Mouse (Mus musculus): ENCODE results near the gene Stc2.

Stc2 gene

DNA sequence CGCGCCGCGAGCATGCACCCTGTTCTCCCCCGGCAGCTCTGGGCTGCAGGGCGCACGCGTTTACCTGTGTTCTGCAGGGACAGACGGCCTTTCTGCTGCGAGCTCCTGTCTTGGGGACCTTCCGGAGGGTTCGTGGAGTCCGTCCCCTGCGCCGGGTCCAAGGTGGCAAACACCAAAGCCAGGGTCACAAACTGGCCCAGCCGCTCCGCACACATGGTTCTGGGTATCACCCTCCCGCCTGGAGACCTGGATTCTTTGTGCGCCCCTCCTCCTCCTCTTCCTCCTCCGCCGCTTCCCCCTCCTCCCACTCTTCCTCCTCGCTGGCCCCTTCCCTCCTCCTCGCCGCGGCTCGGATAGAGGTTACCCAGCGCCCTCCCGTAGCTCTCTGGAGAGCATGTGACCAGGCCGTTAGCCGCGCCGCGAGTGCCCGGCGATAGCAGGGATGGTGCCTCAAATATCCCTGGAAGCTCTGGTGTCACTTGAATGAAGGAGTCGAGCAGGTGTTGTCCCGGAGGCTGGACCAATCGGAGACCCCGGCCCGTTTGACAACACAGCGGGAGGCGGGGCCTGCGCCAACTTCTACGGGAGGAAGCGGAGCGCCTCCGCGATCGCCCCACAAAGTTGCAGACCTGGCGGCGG lies at the start of gene Stc2:
Gene Stc2 (minus strand): TSS at position 427 of the 639 bp plus-strand sequence.
- DNase-seq (ENCODE audit: low spot score in 2 of 2) = peak; percentile 42 to 47

DNA sequence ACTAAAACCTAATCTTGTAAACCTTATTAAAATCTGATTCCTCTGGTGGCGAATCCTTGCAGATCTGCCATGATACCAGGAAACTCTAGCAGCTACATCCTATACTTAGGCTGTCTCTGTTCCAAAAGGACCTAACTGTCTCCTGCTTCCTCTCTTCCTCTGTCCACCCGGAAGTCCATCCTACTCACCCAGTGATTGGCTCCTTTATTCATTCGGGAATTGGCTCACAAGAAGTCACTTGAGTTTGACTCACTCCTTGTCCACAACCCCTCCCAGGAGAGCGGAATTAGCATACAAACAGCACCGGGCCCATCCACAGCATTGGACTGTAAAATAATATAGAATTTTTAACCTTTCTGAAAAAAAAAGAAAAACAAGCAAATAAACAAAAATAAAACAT lies 47.2 kb upstream of the Stc2 start:
- DNase-seq (ENCODE audit: low spot score in 2 of 2) = no peak

DNA sequence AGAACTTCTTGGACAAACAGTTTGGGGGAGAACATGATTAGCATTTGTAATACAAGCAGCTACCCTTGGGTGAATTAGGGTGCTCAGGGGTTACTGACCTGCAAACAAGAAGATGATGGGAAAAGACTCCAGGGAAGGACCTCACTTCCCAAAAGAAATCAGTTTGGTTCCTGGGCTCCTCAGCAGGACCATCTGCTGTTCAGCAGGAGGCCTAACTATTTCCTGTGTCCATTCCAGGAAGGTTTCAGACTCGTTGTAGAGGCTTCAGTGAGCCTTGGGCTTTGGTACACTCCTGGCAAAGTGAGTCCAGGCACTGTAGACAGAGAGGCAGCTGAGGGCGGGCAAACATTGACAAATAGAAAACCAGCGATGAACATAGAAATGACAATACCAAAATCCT lies 42.5 kb upstream of the Stc2 start:
- DNase-seq (ENCODE audit: low spot score in 2 of 2) = no peak

DNA sequence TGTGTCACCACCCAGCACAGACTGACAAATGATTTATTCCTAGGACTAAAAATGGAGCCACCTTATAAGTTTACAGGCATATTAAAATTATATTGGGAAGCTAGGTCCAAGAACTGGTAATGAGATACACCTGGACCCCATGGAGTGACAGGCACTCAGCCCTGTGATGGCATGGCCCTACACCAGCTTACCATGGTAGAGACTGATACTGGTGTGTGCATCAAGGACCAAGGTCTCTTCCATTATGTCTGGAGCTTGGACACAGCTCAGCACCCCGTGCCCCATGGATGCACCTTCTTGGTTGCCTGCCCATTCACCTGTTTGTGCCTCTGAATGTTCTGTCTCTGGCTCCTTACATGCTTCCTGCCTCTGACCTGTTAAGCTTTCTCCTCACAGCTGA lies 36.9 kb upstream of the Stc2 start:
- DNase-seq (ENCODE audit: low spot score in 2 of 2) = no peak

DNA sequence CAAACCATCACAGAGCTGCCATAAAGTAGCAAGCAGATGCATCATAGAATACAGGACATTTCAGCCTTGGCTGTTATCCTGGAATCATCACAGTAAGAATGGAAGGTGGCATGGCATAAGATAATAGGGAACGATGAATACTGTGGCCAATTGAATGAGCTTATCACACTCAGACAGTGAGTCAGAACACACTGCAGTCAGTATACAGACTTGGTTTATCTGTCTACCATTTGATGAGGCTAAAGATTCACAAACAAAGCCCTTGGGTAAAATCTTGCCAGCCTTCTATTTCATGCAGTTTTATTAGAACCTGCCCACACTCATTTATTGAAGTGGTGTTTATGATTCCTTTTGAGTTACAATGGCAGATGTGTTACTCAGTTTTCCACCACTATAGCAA lies 33.2 kb upstream of the Stc2 start:
- DNase-seq (ENCODE audit: low spot score in 2 of 2) = no peak

DNA sequence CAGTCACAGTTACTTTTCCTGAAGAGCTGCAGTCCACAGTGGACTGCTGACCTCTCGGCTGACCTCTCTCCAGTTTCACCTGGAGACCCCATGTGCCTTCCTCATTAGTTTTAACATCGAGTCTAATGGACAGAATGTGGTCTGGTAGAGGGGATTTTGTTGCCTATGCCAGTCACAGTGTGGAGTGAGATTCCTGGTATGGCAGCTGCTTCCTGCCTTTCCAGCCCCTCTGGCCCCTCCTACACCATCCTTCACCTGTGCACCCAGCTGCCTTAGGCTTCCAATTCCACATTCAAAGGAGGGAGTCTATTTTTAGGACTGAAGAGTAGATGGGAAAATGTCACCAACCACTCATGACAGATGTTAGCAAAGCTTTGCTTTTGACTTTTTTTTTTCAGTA lies 28.7 kb upstream of the Stc2 start:
- no peak for DNase-seq (ENCODE audit: low spot score in 2 of 2)

DNA sequence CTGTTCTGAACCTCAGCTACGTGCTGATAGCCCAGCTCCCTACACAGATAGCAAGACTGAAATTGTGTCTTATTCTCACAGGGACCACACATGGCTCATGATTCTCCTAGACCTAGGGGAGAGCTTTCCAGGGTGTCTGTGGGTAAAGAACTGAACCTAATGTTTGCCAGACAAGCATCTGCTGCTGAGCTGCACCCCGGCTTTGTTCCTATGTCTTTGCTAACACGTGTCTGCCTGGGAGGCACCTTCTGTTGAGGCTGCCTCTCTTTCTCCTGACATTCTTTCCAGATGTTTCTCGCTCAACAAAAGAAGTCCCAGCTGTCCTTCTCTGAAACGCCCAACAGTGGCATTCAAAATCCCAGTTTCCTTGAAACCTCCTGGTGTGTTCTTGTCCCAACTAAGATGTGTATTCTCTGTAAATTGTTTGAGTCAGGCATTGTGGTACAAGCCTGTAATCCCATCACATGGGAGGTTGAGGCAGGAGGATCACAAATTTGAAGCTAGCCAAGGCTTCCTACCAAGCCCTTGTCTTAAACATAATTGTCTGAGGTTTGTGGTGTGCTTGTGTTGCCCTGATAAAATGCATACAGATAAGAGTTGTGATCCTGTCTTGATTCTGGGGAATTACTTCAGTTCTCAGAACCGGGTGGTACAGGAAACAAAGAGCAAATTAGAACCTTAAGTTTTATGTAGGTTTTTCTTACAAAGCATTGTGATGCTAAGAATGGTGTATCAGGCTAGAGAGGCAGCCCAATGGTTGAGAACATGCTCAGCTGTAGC lies 27.0 kb upstream of the Stc2 start:
- no peak for DNase-seq (ENCODE audit: low spot score in 2 of 2)

DNA sequence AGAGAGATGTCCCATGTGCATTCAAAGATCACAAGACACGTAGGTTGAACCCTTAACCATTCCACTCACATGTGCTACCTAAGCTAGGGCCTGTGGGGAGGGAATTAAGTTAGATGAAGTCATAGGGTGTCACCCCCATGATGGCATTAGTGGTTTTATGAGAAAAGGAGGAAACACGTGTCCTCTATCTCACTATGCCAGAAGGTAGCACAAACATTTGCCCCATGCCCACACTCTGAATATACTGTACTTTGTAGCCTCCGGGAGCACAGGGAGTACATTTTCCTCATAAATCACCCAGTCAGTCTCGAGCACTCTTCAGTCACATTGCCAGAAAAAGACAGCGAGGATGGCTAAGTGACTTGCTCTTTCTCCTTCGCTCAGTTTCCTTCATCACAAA lies 24.2 kb upstream of the Stc2 start:
- no peak for DNase-seq (ENCODE audit: low spot score in 2 of 2)

DNA sequence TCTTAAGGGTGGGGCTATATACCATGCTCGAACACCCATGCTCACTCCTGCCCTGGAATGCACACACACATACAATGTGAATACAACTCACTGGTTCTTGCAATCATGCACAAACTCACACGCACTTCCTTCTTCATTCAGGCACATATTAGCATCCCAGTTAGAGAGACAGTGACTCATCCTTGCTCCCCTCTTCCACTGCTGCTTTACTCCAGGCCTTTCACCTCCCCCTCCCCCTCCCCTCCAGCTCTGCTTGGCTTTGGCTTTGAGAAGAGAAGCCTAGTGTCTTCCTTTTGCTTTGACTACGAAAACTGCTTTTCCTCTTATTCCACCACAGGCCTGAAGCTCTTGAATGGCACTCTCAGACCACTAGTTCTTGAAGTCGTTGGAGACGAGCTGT lies 22.5 kb upstream of the Stc2 start:
- DNase-seq (ENCODE audit: low spot score in 2 of 2) = no peak

DNA sequence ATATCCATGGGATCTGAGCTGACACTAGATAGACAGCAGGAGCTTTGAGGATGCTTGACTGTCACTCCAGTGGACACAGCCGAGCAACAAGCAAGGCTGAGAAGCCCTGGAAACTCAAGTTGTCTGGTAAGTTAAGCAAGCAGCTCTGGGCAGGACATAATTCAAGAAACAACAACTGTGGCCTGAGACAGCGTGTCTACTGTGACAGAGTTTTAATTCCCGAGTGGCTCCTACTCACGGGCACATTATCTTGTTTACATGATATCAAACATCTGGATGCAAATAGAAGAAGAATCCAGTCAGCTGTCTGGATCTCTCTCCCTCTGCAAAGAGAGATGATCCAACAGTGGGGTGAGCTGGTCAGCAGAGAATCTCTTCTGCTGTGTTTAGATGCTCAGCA lies 19.0 kb upstream of the Stc2 start:
- no peak for DNase-seq (ENCODE audit: low spot score in 2 of 2)

DNA sequence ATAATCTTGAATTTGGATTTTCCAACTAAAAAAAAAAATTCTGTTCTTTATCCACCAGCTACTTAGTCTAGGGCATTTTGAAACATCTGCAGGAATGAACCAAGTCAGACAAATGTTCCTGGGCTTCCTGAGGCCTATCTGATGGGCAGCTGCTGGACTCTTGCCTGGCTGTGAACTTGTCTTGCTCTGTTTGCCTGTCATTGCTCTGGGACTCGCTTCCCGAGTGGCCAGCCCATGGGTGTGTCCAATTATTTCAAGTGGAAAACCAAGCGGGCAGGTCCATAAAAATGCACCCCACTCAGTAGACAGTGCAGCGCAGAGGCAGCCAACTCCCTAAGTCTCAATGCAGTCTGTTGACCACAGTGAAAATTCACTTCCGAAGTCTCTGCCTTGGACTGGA lies 17.7 kb upstream of the Stc2 start:
- DNase-seq (ENCODE audit: low spot score in 2 of 2) = no peak

DNA sequence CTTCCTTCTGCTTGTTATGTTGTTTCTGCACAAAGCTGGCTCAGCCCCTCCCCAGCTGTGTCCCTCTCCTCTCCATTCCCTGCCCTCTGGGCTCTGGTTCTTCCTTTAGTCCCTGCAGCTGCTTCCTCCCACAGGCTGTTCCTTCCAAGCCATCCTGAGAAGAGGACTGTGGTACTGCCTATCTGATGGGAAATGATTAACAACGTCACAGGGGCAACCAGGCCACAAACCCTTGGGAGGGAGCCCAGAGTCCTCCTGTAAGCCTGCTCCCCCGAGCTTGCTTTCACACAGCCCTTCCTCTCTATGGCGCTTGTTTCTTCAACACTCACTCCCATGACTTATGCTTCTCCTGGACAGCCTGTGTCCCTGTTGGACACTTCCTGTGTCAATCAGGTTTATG lies 16.7 kb upstream of the Stc2 start:
- DNase-seq (ENCODE audit: low spot score in 2 of 2) = no peak

DNA sequence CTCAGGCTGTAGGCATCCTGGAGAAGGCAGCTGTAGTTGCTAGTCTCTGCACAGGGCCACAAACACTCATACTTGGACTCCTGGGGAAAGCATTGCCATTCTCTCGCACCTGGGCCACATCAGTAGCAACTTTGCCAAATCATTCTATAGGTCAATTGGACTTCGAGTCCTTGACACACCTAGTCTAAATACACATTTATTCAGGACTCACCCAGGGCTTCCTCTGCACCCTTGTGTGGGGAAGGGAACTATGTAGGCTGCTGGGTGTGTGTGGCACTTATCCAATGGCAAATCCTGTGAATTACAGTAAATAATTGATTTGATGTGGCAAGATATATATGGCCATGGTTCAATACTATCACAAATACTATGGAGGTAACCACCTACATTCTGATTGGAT lies 14.1 kb upstream of the Stc2 start:
- no peak for DNase-seq (ENCODE audit: low spot score in 2 of 2)

DNA sequence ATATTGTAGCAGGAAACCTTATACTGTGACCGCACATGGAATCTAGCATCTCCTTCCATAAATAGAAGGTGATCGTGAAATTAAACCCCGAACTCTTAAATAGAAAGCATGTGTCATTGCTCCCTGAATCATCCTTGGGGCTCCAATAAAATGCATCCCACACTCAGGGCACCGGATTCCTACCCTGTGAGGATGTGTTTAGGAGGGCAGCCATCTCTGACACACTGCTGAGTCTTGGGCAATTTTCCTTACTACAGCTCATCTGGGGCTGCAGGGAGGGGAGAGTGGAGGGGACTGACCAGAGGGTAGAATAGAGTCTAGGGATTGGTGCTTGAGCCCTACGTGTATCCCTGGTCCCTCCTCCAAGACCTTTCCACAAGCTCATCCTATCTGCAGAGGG lies 12.3 kb upstream of the Stc2 start:
- no peak for DNase-seq (ENCODE audit: low spot score in 2 of 2)

DNA sequence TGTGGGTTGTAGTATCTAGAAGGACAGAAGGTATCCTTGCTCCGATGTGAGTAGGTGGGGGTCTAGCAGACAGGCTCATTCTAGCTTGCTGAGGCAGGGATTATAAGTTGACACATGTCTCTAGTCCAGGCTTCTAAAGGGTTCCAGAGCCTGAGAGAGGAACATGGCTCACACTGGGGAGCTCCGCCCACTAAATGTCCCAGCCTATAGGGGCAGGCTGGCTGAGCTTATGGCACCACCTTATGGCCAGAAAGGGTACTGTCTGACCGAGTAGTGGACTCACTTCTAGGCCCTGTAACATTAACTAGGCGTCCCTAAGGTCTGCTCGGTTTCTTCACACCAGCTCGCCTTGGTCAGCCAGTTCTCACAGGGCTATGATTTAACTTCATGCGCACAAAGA lies 3.6 kb upstream of the Stc2 start:
- peak; percentile 20 to 59 for DNase-seq (ENCODE audit: low spot score in 2 of 2)

DNA sequence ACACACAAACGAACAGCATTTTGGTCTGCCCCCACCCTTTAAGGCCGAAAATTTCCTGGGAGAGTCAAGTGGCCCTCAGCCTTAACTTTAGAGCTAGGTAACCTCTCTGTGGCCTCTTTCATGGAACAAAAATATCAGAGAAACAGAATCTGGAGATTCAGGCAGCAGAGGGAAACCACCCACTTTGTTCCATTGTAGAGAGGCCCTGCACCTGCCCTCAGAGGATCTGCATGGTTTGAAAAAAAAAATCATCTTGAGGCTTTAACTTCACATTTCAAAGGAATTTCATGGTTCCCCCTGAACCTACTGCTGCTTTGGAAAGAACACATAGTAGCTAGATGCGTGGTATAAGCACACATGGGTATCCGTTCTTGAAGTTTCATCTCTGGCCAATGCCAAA lies 2.3 kb upstream of the Stc2 start:
- no peak for DNase-seq (ENCODE audit: low spot score in 2 of 2)

DNA sequence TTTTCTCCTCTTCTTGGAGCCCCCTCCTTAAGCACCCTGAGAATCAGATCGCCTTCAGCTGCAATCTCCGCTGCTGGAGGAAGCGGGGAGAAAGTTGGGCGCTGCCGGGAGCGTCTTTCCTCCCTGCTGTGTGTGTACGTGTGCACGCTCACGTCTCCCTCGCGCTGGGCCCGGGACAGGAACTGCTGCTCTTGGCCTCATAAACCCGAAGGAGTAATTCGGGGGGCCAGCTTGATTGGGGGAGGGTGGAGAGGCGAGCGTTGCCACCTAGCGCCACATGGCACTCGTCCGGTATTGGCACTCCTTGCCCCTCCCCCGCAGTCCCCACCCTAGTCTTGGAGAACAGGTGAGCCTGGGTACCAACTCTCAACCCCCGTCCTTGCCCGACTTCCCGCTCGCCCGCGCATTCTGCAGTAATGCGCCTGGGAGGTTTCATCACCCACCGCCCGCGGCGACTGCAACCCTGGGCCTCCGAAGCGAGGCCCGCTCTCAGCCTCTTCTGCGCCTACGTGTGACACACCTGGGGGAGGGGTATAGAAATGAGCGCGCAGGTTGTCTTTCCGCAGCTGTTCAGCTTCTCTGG lies 1.5 kb upstream of the Stc2 start:
- peak; percentile 3 to 6 for DNase-seq (ENCODE audit: low spot score in 2 of 2)

DNA sequence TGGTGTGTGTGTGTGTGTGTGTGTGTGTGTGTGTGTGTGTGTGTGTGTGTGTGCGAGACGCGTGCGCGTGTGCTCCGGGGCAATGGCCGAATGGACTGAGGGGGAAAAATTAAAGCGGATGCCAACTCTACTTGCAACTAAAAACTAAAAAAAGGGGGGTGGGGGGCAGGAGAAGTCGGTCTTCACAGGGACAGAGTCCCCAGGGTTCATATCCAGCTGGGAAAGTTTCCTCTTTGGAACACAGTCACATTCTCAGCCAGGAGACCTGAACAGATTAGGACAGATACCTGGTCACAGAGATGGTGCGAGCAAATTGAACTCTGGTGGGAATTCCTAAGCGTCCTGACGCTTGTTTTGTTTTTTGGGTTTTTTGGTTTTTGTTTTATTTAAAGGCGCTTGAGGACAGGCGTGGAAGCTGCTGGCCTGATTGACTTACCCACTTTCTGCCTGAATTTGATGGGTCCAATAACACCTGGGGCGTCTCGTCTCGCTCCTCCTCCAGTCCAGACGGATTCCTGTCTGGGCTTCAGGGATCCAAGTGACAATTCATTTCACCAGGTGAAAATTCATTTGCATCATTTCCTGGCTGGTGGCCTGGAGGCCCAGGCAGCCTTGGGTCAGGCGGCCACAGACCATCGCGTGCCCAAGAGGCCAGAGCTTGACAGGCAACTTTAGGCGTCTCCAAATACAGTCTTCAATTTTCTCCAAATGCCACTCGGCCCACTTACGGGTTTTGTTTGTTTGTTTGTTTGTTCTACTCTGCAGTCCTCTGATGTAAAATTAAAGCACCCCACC lies 759 bp upstream of the Stc2 start:
- DNase-seq (ENCODE audit: low spot score in 2 of 2) = no peak

DNA sequence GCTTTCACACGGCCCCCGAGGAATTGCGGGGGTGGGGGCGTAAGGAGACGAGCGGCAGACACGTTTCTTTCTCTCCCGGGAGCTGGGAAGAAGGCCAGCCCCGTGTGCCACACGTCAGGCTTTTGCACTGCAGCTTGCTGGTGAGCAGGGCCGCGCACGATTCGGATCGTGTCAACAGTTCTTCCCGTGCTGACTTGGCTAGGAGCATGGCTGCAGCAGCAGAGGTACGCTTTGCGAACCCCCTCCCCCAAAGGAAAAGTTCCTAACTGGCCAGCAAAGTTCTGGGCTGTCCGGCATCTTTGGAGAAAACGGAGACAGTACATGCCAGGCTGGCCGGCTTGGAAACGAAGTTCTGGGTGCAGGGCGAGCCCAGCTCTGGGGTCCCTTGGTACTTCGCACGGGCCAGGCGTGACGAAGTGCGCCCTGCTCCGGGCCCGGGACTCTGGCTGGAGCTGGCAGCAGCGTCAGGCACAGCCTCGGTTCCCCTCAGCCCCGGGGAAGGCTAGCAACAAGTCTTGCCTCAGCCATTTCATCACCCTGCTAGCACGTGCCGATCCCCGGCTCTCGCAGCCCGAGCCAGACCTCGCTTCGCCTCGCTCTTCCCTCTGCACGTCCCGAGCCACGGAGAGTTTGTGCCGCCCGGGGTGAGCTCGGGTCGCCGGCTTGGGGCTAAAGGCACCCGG lies 768 bp downstream of the Stc2 start:
- DNase-seq (ENCODE audit: low spot score in 2 of 2) = peak in 1 of 2 experiments; percentile 11

DNA sequence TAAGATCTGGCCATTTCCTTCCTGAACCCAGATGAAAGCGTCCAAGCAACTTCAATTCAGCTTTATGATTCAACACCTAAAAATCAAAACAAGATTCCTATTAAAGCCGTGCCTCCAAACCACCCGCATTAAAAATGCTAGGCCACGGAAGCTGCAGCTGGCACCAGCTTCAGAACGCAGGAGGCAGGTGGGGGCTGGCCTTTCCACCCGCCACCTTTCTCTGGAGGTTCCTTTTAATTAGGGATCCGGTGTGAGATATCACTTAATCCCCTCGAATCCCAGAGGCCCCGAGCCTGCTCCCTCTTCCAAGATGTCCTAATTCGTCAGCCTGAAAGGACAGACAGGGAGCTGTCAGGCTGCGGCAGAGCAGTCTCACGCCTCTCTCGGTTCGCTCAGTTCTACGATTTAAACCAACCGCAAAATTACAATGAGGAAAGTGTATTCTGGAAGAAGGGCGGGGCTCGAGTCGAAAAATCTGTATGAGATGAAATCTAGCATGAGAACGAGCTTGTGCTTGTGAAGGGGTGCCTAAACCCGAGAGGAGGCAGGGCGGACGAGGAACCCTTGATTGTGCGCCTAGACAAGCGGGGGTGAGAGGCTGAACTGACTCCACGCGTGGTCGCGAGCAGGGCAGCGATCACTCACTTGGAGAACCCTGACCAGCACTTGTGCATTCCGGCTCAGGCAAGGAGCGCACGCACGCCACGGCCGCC lies 1.5 kb downstream of the Stc2 start:
- DNase-seq (ENCODE audit: low spot score in 2 of 2) = no peak

DNA sequence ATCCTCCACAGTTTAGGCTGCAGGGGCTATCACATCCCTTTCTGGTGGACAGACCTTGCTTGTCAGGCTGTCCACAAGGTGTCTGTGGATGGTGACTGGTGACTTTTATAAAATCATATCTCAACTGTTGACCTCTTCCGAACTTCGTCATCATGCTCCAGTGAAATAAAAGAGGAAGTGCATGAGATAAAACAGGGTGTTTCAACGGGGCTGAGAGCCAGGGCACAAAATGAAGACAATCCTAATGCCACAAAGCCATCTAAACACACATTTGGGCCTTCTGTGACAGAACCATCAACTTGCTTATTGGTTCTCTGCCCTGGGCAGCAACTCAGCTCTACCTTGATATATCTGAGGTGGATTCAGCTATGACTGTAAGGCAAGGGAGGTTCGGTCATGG lies 3.0 kb downstream of the Stc2 start:
- no peak for DNase-seq (ENCODE audit: low spot score in 2 of 2)
